Mouse (Mus musculus) hindbrain, embryonic 14.5 days (tissue): ENCODE measurements around the gene Sec61b. TPM values are rescaled to one million over a fixed set of nuclear protein-coding genes. Genes with fewer than 3 reads are reported as not detected.
A peak's percentile ranks its signal among the peaks of the same experiment; 100 is the strongest.

Experiments
- ATAC-seq: fragments of 200-750 bp; cut with Nextera tagmentation; 2 replicates; pipeline ENCODE4 v1.8.0; 2017; ENCODE audit warnings: moderate number of reproducible peaks, mild to moderate bottlenecking, moderate TSS enrichment, moderate library complexity; ENCODE audit not compliant: low FRiP score
- DNase-seq: peaks from one replicate; pipeline ENCODE4 v3.0.0-alpha.2; 2015; ENCODE audit warnings: low spot score
- H3K27ac ChIP-seq: fragments of 300-500 bp; sonication (generic); 2 replicates; pipeline ENCODE4 v1.5.1; 2014; ENCODE audit warnings: mild to moderate bottlenecking, moderate library complexity
- H3K27me3 ChIP-seq: fragments of 300-500 bp; sonication (generic); 2 replicates; pipeline ENCODE4 v1.6.1; 2014; ENCODE audit warnings: mild to moderate bottlenecking, low read length, mixed read lengths; ENCODE audit not compliant: control insufficient read depth, insufficient read depth
- H3K36me3 ChIP-seq: fragments of 300-500 bp; sonication (generic); replicated peaks from 2 replicates; pipeline ENCODE4 v1.6.1; 2014; ENCODE audit not compliant: control insufficient read depth, insufficient read depth
- H3K4me1 ChIP-seq: fragments of 300-500 bp; sonication (generic); replicated peaks from 2 replicates; pipeline ENCODE4 v1.6.1; 2014; ENCODE audit warnings: antibody characterized with exemption, low read length, mixed read lengths; ENCODE audit not compliant: control insufficient read depth, insufficient read depth
- H3K4me2 ChIP-seq: fragments of 300-500 bp; sonication (generic); replicated peaks from 2 replicates; pipeline ENCODE4 v1.6.1; 2014; ENCODE audit warnings: mild to moderate bottlenecking, moderate library complexity
- H3K4me3 ChIP-seq: fragments of 300-500 bp; sonication (generic); replicated peaks from 2 replicates; pipeline ENCODE4 v1.5.1; 2014; ENCODE audit warnings: mild to moderate bottlenecking, low read length
- H3K9ac ChIP-seq: fragments of 300-500 bp; sonication (generic); 2 replicates; pipeline ENCODE4 v1.6.1; 2014
- H3K9me3 ChIP-seq: fragments of 300-500 bp; sonication (generic); 2 replicates; pipeline ENCODE4 v1.6.1; 2016; ENCODE audit warnings: low read length; ENCODE audit not compliant: control insufficient read depth
- WGBS: fragments of 180-500 bp; shearing (Covaris S2); extraction: QIAGEN DNeasy Blood & Tissue Kit; methylation state at CpG from one replicate; pipeline ENCODE4 v1.1.7; 2014; 5-methylcytosine and 5-hydroxymethylcytosine counted together
- polyA plus RNA-seq: library from polyadenylated mRNA; unstranded; fragments of >200 nt; fragmentation: Nextera tagmentation; extraction: Ambion mirVana; gene quantifications from 2 replicates; pipeline ENCODE4 v1.2.1, GENCODE M21; 2014

The Sec61b gene
- polyA plus RNA-seq, 1 experiment from 2014 or later: 266 TPM

GRCm38 (mm10) chr4:47437365-47438340 is 36.8 kb upstream of the Sec61b start:
- DNase-seq (peak; percentile 98), ATAC-seq (peak; percentile 85)
- Histone ChIP-seq H3K9ac (peak overlapping the region; percentile 78), H3K4me1 (peaks cover 19% of the 10 kb centered on the region), H3K4me2 (peak overlapping the region; percentile 87), H3K4me3 (peak overlapping the region; percentile 39), H3K27ac (peak overlapping the region; percentile 88), H3K27me3 (no peaks in the 10 kb centered on the region), H3K36me3 (no peaks in the 10 kb centered on the region), H3K9me3 (no peaks in the 10 kb centered on the region)
- WGBS: under 1% methylated on average over 33 of the region's 33 CpGs

DNA sequence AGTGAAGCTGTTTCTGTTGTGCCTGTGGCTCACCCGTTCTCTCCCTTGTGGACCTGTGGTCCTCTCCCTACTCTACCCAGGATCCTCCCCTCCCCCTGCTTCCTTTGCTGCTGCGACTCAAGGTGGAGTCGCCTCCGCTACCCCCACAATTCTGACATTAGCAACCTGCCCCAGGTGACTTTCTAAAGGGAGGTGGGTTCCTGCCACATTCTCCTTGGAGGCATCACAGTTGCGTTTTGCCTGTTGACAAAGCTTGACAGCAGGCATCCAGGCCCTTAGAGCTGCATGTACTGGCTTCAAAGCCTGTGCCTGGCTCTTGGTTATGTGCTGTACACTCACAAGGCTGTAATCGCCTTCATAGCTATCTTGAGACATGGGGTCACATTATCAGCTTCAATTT is 35.5 kb upstream of the Sec61b start:
- WGBS: 81% methylated on average over 6 of the region's 6 CpGs
- peaks cover 19% of the 10 kb centered on the region for H3K4me1 ChIP-seq

DNA sequence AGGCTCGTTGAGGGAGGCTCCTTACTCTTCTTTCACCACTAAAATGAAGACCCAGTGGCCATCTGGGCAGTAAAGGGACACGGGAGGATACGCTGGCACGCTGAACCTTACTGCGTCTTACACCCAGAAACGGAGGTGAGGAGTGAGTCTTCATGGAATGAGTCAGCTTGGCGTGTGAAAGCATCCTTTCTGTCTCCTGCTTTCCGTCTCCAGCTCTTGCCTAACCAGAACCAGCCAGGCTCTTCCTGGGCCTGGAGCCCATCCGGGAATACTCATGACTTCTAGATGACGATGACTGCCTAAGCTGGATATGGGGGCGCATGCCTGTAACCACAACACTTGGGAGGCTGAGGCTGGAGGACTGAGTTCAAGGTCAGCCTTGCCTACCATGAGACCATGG is 33.5 kb upstream of the Sec61b start:
- peaks cover 16% of the 10 kb centered on the region for H3K4me1 ChIP-seq
- H3K4me3 ChIP-seq: no peak overlapping the region
- no peak overlapping the region for H3K9ac ChIP-seq
- no peaks in the 10 kb centered on the region for H3K36me3 ChIP-seq
- H3K4me2 ChIP-seq: no peak overlapping the region
- H3K9me3 ChIP-seq: no peaks in the 10 kb centered on the region
- DNase-seq (no peak), ATAC-seq (no peak)
- 93% methylated on average over 11 of the region's 11 CpGs for WGBS
- H3K27me3 ChIP-seq: no peaks in the 10 kb centered on the region
- no peak overlapping the region for H3K27ac ChIP-seq

More for the DNA sequence above, 35.5 kb upstream of the Sec61b start:
- DNase-seq (no peak), ATAC-seq (no peak)
- no peaks in the 10 kb centered on the region for H3K27me3 ChIP-seq
- no peak overlapping the region for H3K27ac ChIP-seq
- no peak overlapping the region for H3K4me2 ChIP-seq
- no peak overlapping the region for H3K9ac ChIP-seq
- no peaks in the 10 kb centered on the region for H3K36me3 ChIP-seq
- no peak overlapping the region for H3K4me3 ChIP-seq
- H3K9me3 ChIP-seq: no peaks in the 10 kb centered on the region

- H3K9ac ChIP-seq: no peak overlapping the region
- no peak overlapping the region for H3K4me2 ChIP-seq
- H3K27me3 ChIP-seq: no peaks in the 10 kb centered on the region
- peaks cover 8% of the 10 kb centered on the region; the same call in 1 of the 2 replicates for H3K4me1 ChIP-seq
- no peak for ATAC-seq
- 88% methylated on average over 3 of the region's 3 CpGs for WGBS
- no peak overlapping the region for H3K27ac ChIP-seq
- H3K9me3 ChIP-seq: no peaks in the 10 kb centered on the region
- no peak for DNase-seq
- H3K4me3 ChIP-seq: no peak overlapping the region
- no peaks in the 10 kb centered on the region for H3K36me3 ChIP-seq
Measured at GRCm38 (mm10) chr4:47448526-47448925, 25.9 kb upstream of the Sec61b start.

DNA sequence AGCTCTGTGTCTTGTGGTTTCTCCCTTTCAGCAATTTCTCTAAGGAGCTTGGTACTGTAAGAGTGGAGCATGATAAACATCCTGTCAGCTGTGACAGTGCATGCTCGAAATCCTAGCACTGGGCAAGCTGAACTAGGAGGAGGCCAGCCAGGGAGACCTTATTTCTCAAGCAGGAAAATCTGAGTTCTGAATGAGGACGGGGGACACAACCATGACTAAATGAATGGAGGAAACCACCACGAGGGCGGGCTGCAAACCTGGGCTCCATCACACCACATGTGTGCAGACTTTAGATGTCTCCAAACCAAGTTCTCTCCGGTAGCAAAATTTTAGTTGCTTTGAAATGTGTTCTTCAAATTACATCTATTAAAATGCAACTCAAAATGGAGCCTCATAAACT is 25.3 kb upstream of the Sec61b start:
- H3K9me3 ChIP-seq: no peaks in the 10 kb centered on the region
- H3K27me3 ChIP-seq: no peaks in the 10 kb centered on the region
- H3K4me1 ChIP-seq: peaks cover 8% of the 10 kb centered on the region; the same call in 1 of the 2 replicates
- ATAC-seq (no peak), DNase-seq (no peak)
- H3K4me2 ChIP-seq: no peak overlapping the region
- H3K27ac ChIP-seq: no peak overlapping the region
- H3K4me3 ChIP-seq: no peak overlapping the region
- no peaks in the 10 kb centered on the region for H3K36me3 ChIP-seq
- 42% methylated on average over 5 of the region's 5 CpGs for WGBS
- no peak overlapping the region for H3K9ac ChIP-seq

DNA sequence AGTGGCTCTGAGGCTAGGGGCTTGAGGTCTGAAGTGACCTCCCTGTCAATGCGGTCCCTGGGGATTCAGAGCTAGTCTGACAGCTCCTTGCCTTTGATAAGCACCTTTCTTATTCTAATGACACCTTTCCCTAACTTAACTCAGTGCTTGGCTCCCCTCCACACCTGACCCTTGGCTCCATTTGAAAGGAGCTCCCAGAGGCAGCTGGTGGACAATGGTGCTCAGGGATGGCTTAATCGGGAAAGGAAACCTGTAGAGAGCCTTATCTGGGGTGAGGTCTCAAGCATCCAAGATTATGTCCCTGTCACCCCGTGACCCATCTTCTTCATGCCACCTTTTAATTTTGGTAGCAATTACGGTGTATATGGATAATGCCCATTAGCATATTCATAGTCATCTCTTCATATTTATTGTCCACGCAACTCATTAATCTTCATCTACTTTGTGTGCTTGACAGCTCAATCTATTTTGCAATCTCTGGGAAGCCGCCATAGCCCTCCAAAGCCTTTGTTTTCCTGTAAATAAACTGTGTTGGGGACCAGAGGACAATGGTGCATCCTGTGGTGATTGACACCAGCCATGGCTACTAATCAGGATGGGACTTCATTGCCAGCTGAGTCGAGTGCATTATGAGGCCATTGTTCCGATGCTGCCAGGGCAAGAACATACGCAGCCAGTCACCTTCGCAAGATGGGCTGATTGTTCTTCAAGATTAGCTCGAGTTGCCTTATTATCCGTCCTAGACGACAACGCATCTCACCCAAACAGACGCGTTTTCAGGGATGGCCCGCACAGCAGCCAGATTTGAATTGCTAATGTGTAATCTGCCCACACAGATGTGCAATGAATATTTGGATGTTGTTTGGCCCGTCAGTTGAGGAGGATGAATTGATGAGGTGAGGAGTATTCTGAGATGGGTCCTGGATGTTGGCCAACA is 24.6 kb upstream of the Sec61b start:
- Histone ChIP-seq H3K4me1 (peaks cover 8% of the 10 kb centered on the region; the same call in 1 of the 2 replicates), H3K4me2 (peak overlapping the region; percentile 10; the same call in 1 of the 2 replicates), H3K27ac (peak overlapping the region; percentile 40; the same call in 1 of the 2 replicates), H3K36me3 (no peaks in the 10 kb centered on the region), H3K27me3 (no peaks in the 10 kb centered on the region), H3K9ac (no peak overlapping the region), H3K4me3 (no peak overlapping the region), H3K9me3 (no peaks in the 10 kb centered on the region)
- DNase-seq (peak; percentile 36), ATAC-seq (peak; percentile 60; the same call in 1 of the 2 replicates)
- WGBS: 10% methylated on average over 18 of the region's 18 CpGs

DNA sequence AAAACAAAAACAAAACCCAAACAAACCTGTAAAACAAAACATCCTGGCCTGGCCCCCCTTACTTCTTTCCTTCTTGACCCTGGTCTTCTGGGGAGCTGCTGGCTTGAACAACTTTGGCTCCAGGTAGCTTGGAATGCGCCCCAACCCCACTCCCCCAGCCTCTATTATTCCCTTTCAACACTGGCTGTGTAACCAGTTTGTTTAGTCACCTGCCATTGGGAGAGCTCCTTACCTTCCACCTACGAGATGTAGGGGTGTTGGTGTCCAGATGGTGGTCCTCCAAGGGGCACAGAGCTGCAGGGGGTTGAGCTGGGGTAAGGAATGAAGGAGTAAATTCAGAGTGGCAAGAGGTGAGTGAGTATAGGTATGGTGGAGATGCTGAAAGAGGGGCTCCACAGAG is 7.3 kb upstream of the Sec61b start:
- H3K36me3 ChIP-seq: peaks cover 64% of the 10 kb centered on the region

DNA sequence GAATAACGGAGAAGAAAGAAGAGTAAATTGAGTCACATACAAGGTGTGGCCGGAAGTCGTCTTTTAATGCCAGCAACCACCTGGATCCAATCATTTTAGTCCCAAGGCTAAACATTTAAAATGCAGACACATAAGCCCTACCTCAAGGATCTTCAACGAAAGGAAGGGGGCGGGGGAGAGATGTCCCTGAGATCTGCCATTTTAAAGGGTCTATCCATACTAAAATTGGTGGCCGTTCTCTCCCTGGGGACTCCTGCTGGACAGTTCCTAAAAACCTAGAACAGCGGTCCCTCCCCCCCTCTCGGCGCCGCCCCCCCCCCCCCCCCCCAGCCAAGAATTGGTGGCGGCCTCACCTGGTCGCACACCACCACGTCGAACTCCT is 881 bp upstream of the Sec61b start:
- Histone ChIP-seq H3K9ac (peak overlapping the region; percentile 91), H3K4me2 (peak overlapping the region; percentile 78), H3K27me3 (no peaks in the 10 kb centered on the region), H3K9me3 (peaks cover 9% of the 10 kb centered on the region), H3K27ac (peak overlapping the region; percentile 98), H3K4me1 (peaks cover 22% of the 10 kb centered on the region), H3K36me3 (peaks cover 61% of the 10 kb centered on the region), H3K4me3 (peak overlapping the region; percentile 79)
- 0 out of 2 replicates have a peak, but pooled peaks have one; percentile 2 for ATAC-seq
- 3% methylated on average over 9 of the region's 14 CpGs for WGBS
- DNase-seq: peak; percentile 50

More for the DNA sequence above, 7.3 kb upstream of the Sec61b start:
- 91% methylated on average over 2 of the region's 2 CpGs for whole genome bisulfite sequencing
- no peak overlapping the region for H3K27ac ChIP-seq
- DNase-seq (no peak), ATAC-seq (no peak)
- 0 out of 2 replicates have a peak, but pooled peaks cover 1% of the 10 kb centered on the region for H3K4me1 ChIP-seq
- no peaks in the 10 kb centered on the region for H3K27me3 ChIP-seq
- H3K9me3 ChIP-seq: peaks cover 14% of the 10 kb centered on the region
- no peak overlapping the region for H3K9ac ChIP-seq
- H3K4me2 ChIP-seq: no peak overlapping the region
- no peak overlapping the region for H3K4me3 ChIP-seq
